Mouse (Mus musculus): ENCODE data around the gene Sigirr.

Gene Sigirr

GRCm38 (mm10) chr7:141096649-141097056, 3.7 kb downstream of the Sigirr start:
- DNase-seq (ENCODE audit: low spot score): no peak

- no peak for DNase-seq (ENCODE audit: low spot score)
Measured at GRCm38 (mm10) chr7:141096021-141096420, 4.4 kb downstream of the Sigirr start.

GRCm38 (mm10) chr7:141094487-141095205, 5.7 kb downstream of the Sigirr start:
- DNase-seq (ENCODE audit: low spot score): no peak

- DNase-seq (ENCODE audit: low spot score): no peak
Measured at GRCm38 (mm10) chr7:141093950-141094349, 6.4 kb downstream of the Sigirr start.

GRCm38 (mm10) chr7:141092051-141092735, 8.2 kb downstream of the Sigirr start:
- DNase-seq (ENCODE audit: low spot score): no peak

- DNase-seq (ENCODE audit: low spot score): no peak
Measured at GRCm38 (mm10) chr7:141090228-141090627, 10.1 kb downstream of the Sigirr start.

- no peak for DNase-seq (ENCODE audit: low spot score)
Measured at GRCm38 (mm10) chr7:141088473-141088872, 11.9 kb downstream of the Sigirr start.

GRCm38 (mm10) chr7:141087894-141088293, 12.5 kb downstream of the Sigirr start:
- DNase-seq (ENCODE audit: low spot score): no peak

- no peak for DNase-seq (ENCODE audit: low spot score)
Measured at GRCm38 (mm10) chr7:141079481-141080449, 20.6 kb downstream of the Sigirr start.

- no peak for DNase-seq (ENCODE audit: low spot score)
Measured at GRCm38 (mm10) chr7:141078876-141079275, 21.5 kb downstream of the Sigirr start.

GRCm38 (mm10) chr7:141077841-141078240, 22.5 kb downstream of the Sigirr start, which contains the start of gene Pkp3:
Gene Pkp3 (plus strand): TSS chr7:141078218.
- DNase-seq (ENCODE audit: low spot score): no peak

GRCm38 (mm10) chr7:141073782-141074181, 26.6 kb downstream of the Sigirr start:
- no peak for DNase-seq (ENCODE audit: low spot score)

- no peak for DNase-seq (ENCODE audit: low spot score)
Measured at GRCm38 (mm10) chr7:141072017-141072745, 28.2 kb downstream of the Sigirr start.

GRCm38 (mm10) chr7:141070058-141070862, 30.1 kb downstream of the Sigirr start:
- no peak for DNase-seq (ENCODE audit: low spot score)

GRCm38 (mm10) chr7:141068351-141068750, 32.0 kb downstream of the Sigirr start:
- DNase-seq (ENCODE audit: low spot score): no peak

- no peak for DNase-seq (ENCODE audit: low spot score)
Measured at GRCm38 (mm10) chr7:141064576-141064975, 35.8 kb downstream of the Sigirr start.

- DNase-seq (ENCODE audit: low spot score): no peak
Measured at GRCm38 (mm10) chr7:141064175-141064574, 36.2 kb downstream of the Sigirr start.

- DNase-seq (ENCODE audit: low spot score): no peak
Measured at GRCm38 (mm10) chr7:141063353-141063752, 37.0 kb downstream of the Sigirr start.

- no peak for DNase-seq (ENCODE audit: low spot score)
Measured at GRCm38 (mm10) chr7:141062525-141062924, 37.8 kb downstream of the Sigirr start.

GRCm38 (mm10) chr7:141061269-141061692, 39.1 kb downstream of the Sigirr start:
- DNase-seq (ENCODE audit: low spot score): no peak
